Mouse (Mus musculus) lung, postnatal 36 days (tissue): ENCODE measurements around the gene Mafb.

Source experiments
- DNase-seq: peaks from one replicate; pipeline ENCODE4 v3.0.0; 2022; ENCODE audit warnings: mixed read lengths

Mafb gene

DNA sequence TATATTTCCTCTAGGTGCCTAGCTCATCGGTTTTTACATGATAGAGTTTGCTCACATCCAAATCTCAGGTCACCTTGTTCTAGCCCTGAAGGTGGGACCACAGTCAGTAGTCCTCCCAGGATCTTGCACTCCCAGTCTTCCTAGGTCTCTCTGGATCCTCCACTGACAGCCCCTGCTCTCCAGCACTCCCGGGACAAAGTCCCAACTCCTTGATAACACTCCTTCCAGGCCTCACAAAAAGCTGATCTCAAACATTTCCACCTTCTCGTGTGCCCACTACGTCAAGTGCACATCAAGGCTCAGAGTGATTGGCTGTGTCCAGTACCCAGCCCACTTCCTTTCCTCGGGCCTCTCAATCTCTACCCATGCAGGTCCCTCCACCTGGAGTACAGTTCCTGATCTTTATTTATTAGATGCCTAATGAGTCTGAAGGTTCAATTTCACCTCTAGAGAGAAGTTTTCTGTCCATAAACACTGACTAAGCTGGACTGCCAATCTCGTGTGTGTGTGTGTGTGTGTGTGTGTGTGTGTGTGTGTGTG lies 41.7 kb downstream of the Mafb start:
- no peak for DNase-seq

DNA sequence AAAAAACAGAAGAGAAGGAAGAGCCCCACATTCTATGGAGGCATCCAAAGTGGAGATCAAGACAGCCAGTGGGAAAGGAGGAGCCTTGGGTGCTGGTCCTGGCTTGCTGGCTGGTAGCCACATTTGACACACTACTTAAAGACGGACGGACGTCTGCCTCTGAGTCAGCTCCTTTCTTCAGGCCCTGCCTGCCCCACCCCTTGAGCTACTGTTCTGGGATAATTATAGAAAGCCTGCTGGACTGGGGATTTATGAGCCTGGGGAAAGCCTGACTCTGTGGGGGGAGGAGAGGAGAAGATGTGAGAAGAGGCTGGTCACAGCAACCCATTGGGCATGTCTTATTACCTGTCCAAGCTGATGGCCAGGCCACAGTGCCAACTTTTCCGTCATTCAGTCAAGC lies 45.0 kb downstream of the Mafb start:
- DNase-seq: no peak

GRCm38 (mm10) chr2:160318255-160318654 lies 48.6 kb downstream of the Mafb start:
- no peak for DNase-seq
